Mouse (Mus musculus) limb, embryonic 11.5 days (tissue): ENCODE measurements at regions not wholly inside any gene's neighbourhood (a gene's known extent, or its start where the extent isn't known, plus 50 kb on each side); places are given as distances from the start of the nearest gene placed in this dataset.

Experiments
- ATAC-seq: fragments of 200-750 bp; cut with Nextera tagmentation; 2 replicates; pipeline ENCODE4 v1.8.0; 2017; ENCODE audit warnings: low read depth; ENCODE audit not compliant: insufficient number of reproducible peaks, low FRiP score, low TSS enrichment
- DNase-seq: peaks from one replicate; pipeline ENCODE4 v3.0.0-alpha.2; 2015; ENCODE audit warnings: low spot score
- H3K27ac ChIP-seq: fragments of 300-500 bp; sonication (generic); replicated peaks from 2 replicates; pipeline ENCODE4 v1.5.1; 2014; ENCODE audit warnings: low read depth, mild to moderate bottlenecking, low read length
- H3K27me3 ChIP-seq: fragments of 300-500 bp; sonication (generic); 2 replicates; pipeline ENCODE4 v1.6.1; 2014; ENCODE audit warnings: mild to moderate bottlenecking, low read length, mixed read lengths; ENCODE audit not compliant: control insufficient read depth, insufficient read depth
- H3K36me3 ChIP-seq: fragments of 300-500 bp; sonication (generic); 2 replicates; pipeline ENCODE4 v1.6.1; 2014; ENCODE audit warnings: mild to moderate bottlenecking, low read length, moderate library complexity, mixed read lengths; ENCODE audit not compliant: control insufficient read depth, insufficient read depth
- H3K4me1 ChIP-seq: fragments of 300-500 bp; sonication (generic); 2 replicates; pipeline ENCODE4 v1.6.1; 2014; ENCODE audit warnings: low read length, mixed read lengths; ENCODE audit not compliant: control insufficient read depth, insufficient read depth
- H3K4me2 ChIP-seq: fragments of 300-500 bp; sonication (generic); 2 replicates; pipeline ENCODE4 v1.6.1; 2014; ENCODE audit warnings: low read depth, mild to moderate bottlenecking, moderate library complexity; ENCODE audit not compliant: severe bottlenecking
- H3K4me3 ChIP-seq: fragments of 300-500 bp; sonication (generic); 2 replicates; pipeline ENCODE4 v1.5.1; 2014; ENCODE audit warnings: low read depth, low read length
- H3K9ac ChIP-seq: fragments of 300-500 bp; sonication (generic); 2 replicates; pipeline ENCODE4 v1.6.1; 2014; ENCODE audit warnings: mild to moderate bottlenecking, low read length
- H3K9me3 ChIP-seq: fragments of 300-500 bp; sonication (generic); 2 replicates; pipeline ENCODE4 v1.6.1; 2016; ENCODE audit warnings: low read length; ENCODE audit not compliant: control insufficient read depth
- WGBS: fragments of 180-500 bp; shearing (Covaris S2); extraction: QIAGEN DNeasy Blood & Tissue Kit; methylation state at CpG from one replicate; pipeline ENCODE4 v1.1.7; 2014; 5-methylcytosine and 5-hydroxymethylcytosine counted together

DNA sequence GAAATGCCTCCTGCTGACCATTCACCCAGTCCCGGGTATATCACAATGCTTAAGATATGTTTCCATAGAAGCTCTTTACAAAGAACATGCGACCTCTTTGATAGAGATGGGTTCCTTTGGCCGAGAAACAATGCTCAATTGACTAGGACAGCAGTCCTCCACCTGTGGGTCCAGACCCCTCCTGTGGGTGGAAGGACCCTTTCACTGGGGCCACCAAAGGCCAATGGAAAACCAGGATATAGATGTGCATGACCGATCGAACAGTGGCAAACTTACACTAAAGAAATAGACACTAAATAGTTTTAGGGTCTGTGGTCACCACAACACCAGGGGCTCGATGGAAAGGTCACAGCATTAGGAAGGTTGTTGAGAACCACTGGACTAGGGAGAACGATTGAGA, 53.2 kb upstream of the Ezh2 start:
- H3K4me3 ChIP-seq, result no peak overlapping the region
- no peak overlapping the region for H3K9ac ChIP-seq
- DNase-seq (no peak), ATAC-seq (no peak)
- H3K9me3 ChIP-seq, result no peaks in the 10 kb centered on the region
- no peaks in the 10 kb centered on the region for H3K4me1 ChIP-seq
- H3K36me3 ChIP-seq, result no peaks in the 10 kb centered on the region
- no peak overlapping the region for H3K27ac ChIP-seq
- 89% methylated on average over 7 of the region's 7 CpGs for WGBS
- H3K4me2 ChIP-seq, result no peak overlapping the region
- no peaks in the 10 kb centered on the region for H3K27me3 ChIP-seq

DNA sequence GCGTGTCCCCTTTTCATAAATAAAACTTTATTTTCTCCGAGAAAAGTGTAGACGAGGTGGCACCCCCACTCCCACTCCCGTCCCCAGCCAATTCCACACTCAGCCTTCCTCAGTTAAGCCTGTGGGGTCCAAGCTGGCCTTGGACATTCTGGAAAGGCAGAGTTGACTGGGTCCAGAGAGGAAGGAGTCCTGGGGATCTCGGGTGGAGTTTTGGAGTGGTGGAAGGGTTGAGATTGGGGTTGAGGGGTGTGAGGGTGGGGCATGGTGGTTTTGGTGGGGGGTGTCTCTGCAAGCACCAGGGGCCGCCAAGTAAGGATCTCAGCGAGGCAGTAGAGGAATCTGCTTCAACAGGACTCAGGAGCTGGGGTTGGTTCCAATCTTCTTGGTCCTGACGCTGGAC, 52.7 kb upstream of the Ezh2 start:
- no peak for ATAC-seq
- no peak overlapping the region for H3K9ac ChIP-seq
- H3K4me1 ChIP-seq, result no peaks in the 10 kb centered on the region
- no peak for DNase-seq
- H3K36me3 ChIP-seq, result no peaks in the 10 kb centered on the region
- H3K4me2 ChIP-seq, result no peak overlapping the region
- 84% methylated on average over 8 of the region's 8 CpGs for WGBS
- H3K27ac ChIP-seq, result no peak overlapping the region
- no peak overlapping the region for H3K4me3 ChIP-seq
- no peaks in the 10 kb centered on the region for H3K9me3 ChIP-seq
- no peaks in the 10 kb centered on the region for H3K27me3 ChIP-seq

DNA sequence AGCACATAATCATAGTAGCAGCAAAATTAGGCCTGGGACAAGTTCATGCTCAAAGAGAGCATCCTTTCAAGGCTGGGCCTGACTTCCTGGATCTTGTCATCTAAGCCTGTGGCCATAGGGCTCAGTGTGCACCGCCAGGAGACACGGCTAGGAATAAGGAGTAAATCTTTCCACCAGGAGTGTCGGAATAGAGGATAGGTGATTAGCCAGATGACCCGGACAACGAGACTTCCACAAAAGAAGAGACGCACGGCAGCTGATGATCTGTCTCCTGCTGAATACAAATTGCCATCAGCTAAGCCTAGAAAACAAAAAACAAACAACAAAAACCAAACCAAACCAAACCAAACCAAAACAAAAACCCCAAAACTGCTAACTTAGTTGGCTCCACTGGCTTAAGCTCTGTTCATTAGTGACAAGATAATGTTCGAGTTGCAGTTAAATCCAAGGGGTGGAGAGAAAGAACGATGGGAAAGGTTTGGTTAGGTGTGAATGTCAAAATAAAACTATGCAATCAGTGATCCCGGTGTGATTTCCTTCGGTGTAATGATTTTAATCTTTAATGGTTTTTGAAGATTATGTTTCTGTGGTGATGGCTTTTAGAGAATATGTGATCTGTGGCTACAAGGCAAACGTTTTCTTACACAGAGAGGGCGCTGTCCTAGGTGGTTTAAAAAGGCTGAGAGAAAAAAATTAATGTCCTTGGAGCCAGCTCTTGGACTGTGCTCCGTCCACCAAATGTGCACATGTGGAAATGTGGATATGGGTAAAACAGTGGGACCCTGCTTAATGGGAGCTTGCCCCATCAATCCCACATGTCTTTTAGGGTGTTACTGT, 51.8 kb upstream of the Ezh2 start:
- Histone ChIP-seq H3K4me3 (no peak overlapping the region), H3K9ac (no peak overlapping the region), H3K27me3 (no peaks in the 10 kb centered on the region), H3K9me3 (no peaks in the 10 kb centered on the region), H3K36me3 (no peaks in the 10 kb centered on the region), H3K4me1 (no peaks in the 10 kb centered on the region), H3K27ac (no peak overlapping the region), H3K4me2 (no peak overlapping the region)
- DNase-seq (no peak), ATAC-seq (no peak)
- WGBS, result 76% methylated on average over 14 of the region's 14 CpGs

DNA sequence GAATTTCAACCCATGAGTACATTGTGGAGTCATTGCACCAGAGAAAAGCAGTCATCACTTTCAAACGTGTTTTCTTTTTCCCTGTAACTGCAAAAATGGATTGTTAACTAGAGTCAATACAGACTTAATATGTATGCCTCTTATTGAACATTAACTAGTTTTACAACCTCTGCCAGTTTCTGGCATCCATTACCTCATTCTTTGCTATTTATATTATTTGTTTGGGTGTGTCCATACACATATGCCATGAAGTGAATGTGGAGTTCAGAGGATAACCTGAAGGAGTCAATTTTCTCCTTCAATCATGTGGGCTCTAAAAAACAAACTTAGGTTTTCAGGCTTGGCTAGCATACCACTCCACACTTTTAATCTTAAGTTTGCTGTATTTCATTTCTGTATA, 50.9 kb upstream of the Ezh2 start:
- DNase-seq, result no peak
- no peaks in the 10 kb centered on the region for H3K36me3 ChIP-seq
- H3K9me3 ChIP-seq, result no peaks in the 10 kb centered on the region
- H3K4me2 ChIP-seq, result no peak overlapping the region
- no peak overlapping the region for H3K27ac ChIP-seq
- 52% methylated on average over 1 of the region's 1 CpGs for WGBS
- H3K9ac ChIP-seq, result no peak overlapping the region
- H3K4me3 ChIP-seq, result no peak overlapping the region
- no peaks in the 10 kb centered on the region for H3K27me3 ChIP-seq
- H3K4me1 ChIP-seq, result no peaks in the 10 kb centered on the region
- ATAC-seq, result no peak
